Mouse (Mus musculus): ENCODE measurements around the gene Clec10a.

Clec10a gene

GRCm38 (mm10) chr11:70180496-70180895, 24.5 kb downstream of the Clec10a start:
- no peak for DNase-seq (ENCODE audit: low read depth, low spot score)

- no peak for DNase-seq (ENCODE audit: low read depth, low spot score)
These were observed 29.1 kb downstream of the Clec10a start for GRCm38 (mm10) chr11:70185120-70185519.

DNA sequence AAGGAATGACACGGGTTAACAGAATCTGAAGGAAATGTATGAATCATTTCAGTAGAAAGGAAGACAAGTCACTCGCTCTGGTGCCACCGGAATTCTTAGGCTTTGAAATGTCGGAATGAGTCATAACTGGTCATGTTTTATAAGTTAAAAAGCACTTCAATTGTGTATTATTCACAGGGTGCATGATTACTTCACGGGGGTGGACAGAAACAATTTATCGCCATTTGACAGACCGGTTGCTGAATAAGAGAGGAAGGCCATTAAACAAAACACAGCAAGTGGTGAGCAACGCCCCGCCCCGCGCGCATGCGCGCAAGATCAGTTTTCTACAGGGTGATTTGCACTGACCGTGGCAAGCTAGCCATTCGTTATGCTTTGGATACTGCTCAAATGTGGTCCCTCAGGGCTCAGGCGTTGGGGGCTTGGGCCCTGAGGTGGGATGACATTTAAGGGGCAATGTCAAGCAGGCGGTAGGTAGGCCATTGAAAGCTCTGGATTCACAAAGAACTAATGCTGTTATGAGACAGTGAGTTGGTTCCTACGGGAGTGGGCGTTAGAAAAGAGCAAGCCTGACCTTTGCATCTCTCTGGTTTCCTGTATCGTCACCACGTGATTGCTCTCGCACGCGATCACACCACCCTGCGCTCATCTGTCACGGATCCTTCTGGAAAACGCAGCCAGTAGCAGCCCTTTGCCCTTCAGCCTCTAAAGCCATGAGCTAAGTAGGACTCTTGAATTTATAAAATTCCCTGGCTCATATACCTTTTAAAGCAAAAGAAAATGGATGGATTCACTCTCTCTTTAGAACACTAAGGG, 33.5 kb downstream of the Clec10a start:
- DNase-seq (ENCODE audit: low read depth, low spot score): peak; percentile 51

- no peak for DNase-seq (ENCODE audit: low read depth, low spot score)
These were observed 35.2 kb downstream of the Clec10a start for GRCm38 (mm10) chr11:70191188-70191587.

DNA sequence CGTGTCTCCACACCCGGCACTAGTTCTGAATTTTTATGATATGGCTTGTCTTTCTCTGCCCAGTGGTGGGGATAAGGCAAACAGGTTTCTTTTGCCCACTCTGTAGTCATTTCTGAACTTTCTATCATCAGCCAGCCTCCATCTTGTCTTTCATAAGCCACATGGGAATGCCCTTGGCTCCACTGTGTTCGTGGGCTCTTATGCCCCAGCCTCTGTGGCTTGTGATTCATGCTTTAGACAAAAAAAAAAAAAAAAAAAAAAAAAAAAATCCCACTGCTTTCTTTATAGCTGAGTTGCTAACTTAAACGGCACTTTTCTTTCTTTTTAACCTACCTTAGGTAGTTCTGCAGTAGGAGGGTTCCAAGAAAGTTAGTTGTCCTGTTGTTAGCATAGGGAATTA, 36.2 kb downstream of the Clec10a start:
- no peak for DNase-seq (ENCODE audit: low read depth, low spot score)

- DNase-seq (ENCODE audit: low read depth, low spot score): no peak
These were observed 37.6 kb downstream of the Clec10a start for GRCm38 (mm10) chr11:70193354-70194285.

GRCm38 (mm10) chr11:70198332-70198731, 42.3 kb downstream of the Clec10a start:
- DNase-seq (ENCODE audit: low read depth, low spot score): no peak

DNA sequence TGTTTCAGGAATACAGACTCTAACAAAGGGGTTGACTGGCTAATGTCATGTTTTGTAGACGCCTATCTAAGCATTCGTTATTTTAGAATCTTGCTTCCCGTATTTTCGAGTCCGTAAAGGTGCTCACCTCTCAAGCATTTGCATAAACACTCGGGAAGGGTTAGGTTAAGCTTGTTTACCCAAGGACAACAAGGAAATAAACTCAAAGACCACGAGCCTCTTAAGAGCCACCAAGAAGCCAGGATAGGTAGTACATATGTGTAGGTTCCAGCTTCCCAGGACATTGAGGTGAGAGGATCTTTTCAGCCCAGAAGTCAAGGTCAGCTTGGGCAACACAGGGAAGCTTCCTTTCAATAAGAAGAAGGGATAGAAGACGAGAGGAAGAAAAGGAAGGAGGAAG, 43.1 kb downstream of the Clec10a start:
- no peak for DNase-seq (ENCODE audit: low read depth, low spot score)

DNA sequence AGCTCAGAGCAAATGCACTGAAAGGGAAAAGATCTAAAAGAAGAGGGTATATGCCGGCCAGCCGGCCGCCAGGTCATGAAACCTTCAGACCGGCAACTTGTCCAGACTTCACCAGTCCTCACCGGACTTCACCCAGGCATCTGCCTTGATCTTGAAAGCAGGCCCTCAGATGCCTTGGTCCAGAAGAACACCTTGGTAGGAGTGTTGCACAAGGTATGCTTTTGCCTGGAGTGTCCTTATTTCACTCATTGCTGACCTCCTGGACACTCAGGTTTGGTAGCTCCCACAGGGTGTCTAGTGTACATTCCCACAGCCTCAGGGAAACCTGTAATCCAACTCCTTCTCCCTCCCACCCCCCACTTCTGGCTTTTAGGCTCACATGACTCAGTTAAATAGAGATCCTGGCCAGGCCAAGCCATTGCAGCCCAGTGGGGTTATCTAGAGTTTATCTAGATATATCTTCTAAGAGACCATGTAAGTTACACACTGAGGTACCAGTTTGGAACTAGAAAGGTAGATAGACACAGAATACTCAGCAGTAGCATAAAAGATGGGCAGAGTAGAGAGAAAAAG, 44.1 kb downstream of the Clec10a start:
- DNase-seq (ENCODE audit: low read depth, low spot score): no peak

- peak; percentile 75 for DNase-seq (ENCODE audit: low read depth, low spot score)
These were observed 45.7 kb downstream of the Clec10a start for GRCm38 (mm10) chr11:70201691-70202090.

DNA sequence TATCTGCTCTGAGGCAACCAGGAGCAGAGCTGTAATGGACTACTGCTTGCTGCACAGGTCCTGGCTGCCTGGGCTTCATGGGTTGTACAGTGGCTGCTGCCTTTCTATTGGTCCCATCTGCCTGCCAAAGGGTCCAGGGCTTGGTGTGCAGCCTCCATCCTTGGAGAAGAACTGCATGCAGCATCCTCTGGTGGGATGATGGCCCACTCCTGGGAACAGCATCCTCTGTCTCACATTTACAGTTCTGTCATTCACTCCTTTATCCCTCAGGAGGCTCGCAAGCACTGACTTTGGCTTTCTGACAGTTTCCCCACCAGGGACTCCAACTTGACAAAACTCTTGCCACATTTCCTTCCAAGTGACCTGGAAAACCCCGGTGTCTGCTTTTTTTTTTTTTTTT, 50.8 kb downstream of the Clec10a start:
- no peak for DNase-seq (ENCODE audit: low read depth, low spot score)

- DNase-seq (ENCODE audit: low read depth, low spot score): no peak
These were observed 51.3 kb downstream of the Clec10a start for GRCm38 (mm10) chr11:70207283-70207682.

DNA sequence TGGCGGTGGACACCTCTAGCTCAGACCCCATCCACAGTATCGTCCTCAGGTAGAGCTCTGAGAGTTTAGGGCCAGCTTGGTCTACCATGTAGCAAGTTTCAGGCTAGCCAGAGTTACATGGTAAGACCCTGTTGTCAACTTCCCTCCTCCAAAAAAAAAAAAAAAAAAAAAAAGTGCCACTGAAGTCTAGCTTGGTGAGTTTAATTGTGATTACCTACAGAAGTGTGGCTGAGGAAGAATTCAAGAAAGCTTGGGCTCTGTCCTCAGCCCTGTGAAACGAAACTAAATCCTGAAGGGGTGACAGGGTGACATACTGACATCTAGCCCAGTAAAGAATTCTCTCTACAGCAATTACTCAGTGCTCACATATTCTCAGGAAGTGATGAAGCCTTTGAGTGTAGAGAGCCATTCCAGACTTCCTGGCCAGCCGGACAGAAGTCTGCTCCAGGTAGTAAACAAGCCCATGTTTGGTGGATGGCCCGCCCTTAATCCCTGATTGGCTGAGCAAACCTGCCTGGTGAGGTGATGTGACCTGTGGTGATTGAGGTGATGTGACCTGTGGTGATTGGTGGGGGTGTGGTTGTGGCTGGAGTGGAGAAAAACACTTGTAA, 52.9 kb downstream of the Clec10a start:
- no peak for DNase-seq (ENCODE audit: low read depth, low spot score)

GRCm38 (mm10) chr11:70210681-70211080, 54.7 kb downstream of the Clec10a start:
- DNase-seq (ENCODE audit: low read depth, low spot score): peak; percentile 26

- DNase-seq (ENCODE audit: low read depth, low spot score): no peak
These were observed 56.0 kb downstream of the Clec10a start for GRCm38 (mm10) chr11:70211972-70212371.

DNA sequence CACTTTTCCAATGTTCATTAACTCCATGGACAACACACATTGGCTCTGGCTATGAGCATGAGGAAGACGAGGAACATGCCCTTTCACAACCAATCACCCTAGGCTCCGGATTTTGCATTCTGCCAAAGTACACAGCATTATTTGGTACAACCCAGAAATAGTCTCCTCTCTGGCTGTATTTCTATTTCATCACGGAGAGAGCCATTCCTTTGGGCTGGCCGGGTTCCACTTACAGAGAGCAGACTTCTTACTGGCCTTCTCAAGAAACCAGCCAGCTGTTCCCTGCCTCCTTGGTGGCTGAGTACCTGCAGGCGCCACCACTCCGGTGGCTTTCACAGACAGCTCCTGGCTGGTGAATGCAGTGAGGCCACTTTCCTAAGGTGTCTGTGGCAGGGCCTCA, 56.4 kb downstream of the Clec10a start, which contains the start of gene Slc16a11:
Gene Slc16a11, plus strand, starts transcription at position 330 of the 400 bp plus-strand sequence.
- DNase-seq (ENCODE audit: low read depth, low spot score): no peak

DNA sequence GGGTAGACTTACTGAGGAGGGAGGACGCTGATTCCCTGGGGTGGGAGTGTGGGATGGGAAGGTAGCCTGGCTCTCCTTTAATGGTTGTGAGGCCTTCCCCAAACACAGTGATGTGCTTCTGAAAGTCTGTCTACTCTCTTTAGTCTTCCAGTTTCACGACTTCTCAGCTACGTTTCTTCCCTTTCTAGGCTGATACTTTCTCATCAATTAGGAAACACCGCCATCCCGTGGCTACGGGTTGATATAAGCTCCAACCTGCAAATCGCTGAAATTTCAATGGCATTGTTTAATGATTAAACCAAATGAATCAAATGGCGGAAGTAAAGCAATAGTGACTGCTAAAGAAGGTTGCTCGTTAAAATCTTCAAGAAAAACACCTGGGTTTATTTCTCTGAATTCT, 56.9 kb downstream of the Clec10a start:
- DNase-seq (ENCODE audit: low read depth, low spot score): peak; percentile 46

- DNase-seq (ENCODE audit: low read depth, low spot score): no peak
These were observed 57.7 kb downstream of the Clec10a start for GRCm38 (mm10) chr11:70213736-70214135.

DNA sequence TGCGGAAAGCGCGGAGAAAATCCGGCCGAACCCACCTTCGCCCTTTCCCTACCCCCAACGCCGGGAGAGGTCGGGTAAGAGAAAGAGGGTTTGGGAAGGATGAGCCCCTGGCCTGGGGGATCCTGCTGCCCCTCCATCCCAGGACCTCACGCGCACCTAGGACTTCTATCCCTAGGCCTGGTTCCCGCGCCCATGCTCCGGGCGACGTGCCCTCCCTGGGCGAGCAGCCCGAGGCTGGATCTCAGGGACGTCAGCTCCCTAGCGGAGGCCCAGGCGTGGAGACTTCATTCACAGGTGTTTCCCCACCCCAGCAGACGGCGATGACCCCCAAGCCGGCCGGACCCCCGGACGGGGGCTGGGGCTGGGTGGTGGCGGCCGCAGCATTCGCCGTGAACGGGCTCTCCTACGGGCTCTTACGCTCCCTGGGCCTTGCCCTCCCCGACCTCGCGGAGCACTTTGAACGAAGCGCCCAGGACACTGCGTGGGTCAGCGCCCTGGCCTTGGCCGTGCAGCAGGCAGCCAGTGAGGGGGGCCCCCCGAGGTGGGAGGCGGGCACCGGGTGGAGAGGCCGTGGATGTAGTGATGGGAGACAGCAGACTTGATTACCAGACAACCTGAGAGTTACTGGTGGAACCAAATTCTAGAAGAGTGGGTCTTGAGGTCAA, 58.3 kb downstream of the Clec10a start:
- peak; percentile 29 for DNase-seq (ENCODE audit: low read depth, low spot score)

DNA sequence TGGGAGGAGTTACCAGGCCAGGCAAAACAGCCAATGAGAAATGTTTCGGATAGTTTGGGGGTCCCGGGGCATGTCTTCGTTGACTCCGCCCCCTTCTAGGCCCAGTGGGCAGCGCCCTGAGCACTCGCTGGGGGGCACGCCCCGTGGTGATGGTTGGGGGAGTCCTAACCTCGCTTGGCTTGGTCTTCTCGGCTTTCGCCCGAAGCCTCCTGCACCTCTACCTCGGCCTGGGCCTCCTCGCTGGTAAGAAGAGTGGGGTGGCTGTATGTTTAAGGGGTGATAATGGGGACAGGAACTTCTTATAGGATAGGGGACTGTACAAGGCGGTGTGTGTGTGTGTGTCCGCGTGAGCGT, 58.8 kb downstream of the Clec10a start:
- DNase-seq (ENCODE audit: low read depth, low spot score): peak; percentile 25

DNA sequence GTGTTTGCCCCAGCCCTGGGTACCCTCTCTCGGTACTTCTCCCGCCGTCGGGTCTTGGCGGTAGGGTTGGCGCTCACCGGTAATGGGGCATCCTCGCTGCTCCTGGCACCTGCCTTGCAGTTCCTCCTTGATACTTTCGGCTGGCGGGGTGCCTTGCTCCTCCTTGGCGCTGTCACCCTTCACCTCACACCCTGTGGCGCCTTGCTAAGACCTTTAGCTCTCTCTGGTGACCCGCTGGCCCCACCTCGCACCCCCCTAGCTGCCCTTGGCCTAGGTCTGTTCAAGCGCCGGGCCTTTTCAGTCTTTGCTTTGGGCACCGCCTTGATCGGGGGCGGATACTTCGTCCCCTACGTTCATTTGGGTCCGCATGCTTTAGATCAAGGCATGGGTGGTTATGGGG, 59.3 kb downstream of the Clec10a start:
- no peak for DNase-seq (ENCODE audit: low read depth, low spot score)
